Mouse (Mus musculus): ENCODE measurements around the gene Phip. TPM values are rescaled to one million over a fixed set of nuclear protein-coding genes. Genes with fewer than 3 reads are reported as not detected.

Phip gene
- polyA plus RNA-seq, 1 experiment from 2014 or later: 71.4 TPM

DNA sequence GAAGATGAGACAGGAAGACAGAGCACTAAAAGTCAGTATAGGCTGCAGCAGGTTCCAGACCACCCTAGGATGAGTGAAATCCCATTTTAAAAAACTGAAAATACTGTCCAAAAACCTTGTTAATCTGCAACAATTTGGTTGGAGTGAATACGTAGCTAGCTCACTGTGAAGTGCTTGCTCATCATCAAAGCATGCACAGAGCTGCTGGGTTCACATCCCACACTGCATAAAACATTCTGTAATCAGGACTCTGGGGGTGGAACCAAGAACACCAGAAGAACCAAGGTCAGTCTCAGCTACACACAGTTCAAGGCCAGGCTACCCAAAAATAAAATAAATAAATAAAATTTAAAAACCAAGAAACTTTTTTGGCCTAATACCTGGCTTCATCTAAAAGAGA is 3.9 kb downstream of the Phip start:
- no peak overlapping the region for H3K9ac ChIP-seq (replicated peaks)
- no peaks in the 10 kb centered on the region for H3K9me3 ChIP-seq (replicated peaks)
- no peak for ATAC-seq (ENCODE audit: low FRiP score)
- H3K27me3 ChIP-seq (replicated peaks): no peaks in the 10 kb centered on the region
- H3K27ac ChIP-seq (replicated peaks): no peak overlapping the region
- WGBS: 31% methylated on average over 1 of the region's 1 CpGs
- H3K4me1 ChIP-seq: peaks cover 19% of the 10 kb centered on the region
- H3K4me3 ChIP-seq (replicated peaks): no peak overlapping the region
- H3K36me3 ChIP-seq: no peaks in the 10 kb centered on the region
- 0 out of 2 replicates have a peak overlapping the region, but pooled peaks have one; percentile 4 for H3K4me2 ChIP-seq

DNA sequence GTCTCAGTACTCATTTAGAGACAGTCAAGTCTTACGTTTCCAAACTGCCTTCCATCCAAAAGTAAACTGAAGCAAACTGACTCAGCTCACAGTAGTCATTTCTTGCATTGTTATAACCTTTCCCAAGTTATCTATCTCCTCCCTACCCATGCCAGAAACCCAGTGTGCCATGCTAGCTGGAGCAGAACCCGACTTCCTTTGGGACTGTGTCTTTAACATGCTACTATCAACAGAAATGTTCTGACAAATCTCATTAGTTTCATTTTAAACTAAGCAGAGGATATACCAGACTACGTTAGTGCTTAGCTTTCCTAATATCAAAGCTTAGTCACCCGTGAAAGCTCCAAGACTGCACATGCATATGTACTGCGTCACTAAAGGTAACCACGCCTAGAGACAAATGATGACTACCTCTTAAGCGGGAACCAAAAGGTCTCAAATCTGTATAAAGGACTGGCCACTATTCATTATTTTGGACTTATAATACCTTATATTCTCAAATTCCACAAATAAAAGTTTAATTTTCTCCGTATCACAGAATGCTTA is 8.2 kb downstream of the Phip start:
- Histone ChIP-seq H3K4me2 (no peak overlapping the region), H3K9me3 (replicated peaks) (no peaks in the 10 kb centered on the region), H3K4me3 (replicated peaks) (no peak overlapping the region), H3K36me3 (no peaks in the 10 kb centered on the region), H3K4me1 (peaks cover 12% of the 10 kb centered on the region), H3K27ac (replicated peaks) (no peak overlapping the region), H3K27me3 (replicated peaks) (no peaks in the 10 kb centered on the region), H3K9ac (replicated peaks) (no peak overlapping the region)
- no peak for ATAC-seq (ENCODE audit: low FRiP score)
- WGBS: 72% methylated on average over 8 of the region's 8 CpGs

DNA sequence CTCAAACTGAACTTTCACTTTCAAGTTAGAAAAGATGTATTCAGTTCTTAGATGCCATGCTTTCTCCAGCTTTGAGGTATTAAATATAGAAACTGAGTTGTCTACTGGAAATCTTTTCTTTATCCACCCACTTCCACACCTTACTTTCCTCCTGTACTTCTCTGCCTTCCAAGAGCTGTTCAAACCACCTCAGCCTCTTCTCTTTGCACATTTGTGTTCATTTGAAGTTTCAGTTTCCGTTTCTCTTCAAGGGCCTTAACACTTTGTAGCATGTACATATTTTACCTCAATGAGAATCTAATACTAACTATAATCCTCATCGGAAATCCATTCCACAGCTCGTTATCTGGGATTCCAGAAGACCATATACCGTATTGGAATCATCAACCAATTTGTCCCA is 11.3 kb downstream of the Phip start:
- Histone ChIP-seq H3K27me3 (replicated peaks) (no peaks in the 10 kb centered on the region), H3K4me3 (replicated peaks) (no peak overlapping the region), H3K27ac (replicated peaks) (no peak overlapping the region), H3K4me2 (no peak overlapping the region), H3K9me3 (replicated peaks) (no peaks in the 10 kb centered on the region), H3K36me3 (no peaks in the 10 kb centered on the region; the same call in 1 of the 2 replicates), H3K9ac (replicated peaks) (no peak overlapping the region), H3K4me1 (no peaks in the 10 kb centered on the region)
- WGBS: 94% methylated on average over 4 of the region's 4 CpGs
- no peak for ATAC-seq (ENCODE audit: low FRiP score)

DNA sequence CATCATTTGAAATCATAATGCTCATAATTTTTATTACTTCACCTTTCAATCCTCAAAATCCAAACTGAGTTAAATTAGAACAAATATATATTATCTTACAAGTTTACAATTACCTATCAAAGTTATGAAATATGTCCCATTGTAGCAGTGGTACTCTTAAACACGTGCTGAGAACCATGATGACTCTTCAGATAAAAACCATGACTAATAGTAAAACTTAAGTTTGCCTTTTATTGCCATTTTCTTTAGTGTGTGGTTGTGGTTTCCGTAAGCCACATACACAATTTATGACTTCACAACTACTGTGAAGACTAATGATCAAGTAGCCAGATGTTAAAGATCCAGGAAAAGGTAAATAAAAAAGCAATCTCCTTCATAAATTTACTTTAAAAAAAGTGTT is 14.0 kb downstream of the Phip start:
- Histone ChIP-seq H3K4me1 (no peaks in the 10 kb centered on the region), H3K9ac (replicated peaks) (no peak overlapping the region), H3K27me3 (replicated peaks) (no peaks in the 10 kb centered on the region), H3K9me3 (replicated peaks) (no peaks in the 10 kb centered on the region), H3K27ac (replicated peaks) (no peak overlapping the region), H3K4me2 (no peak overlapping the region), H3K4me3 (replicated peaks) (no peak overlapping the region), H3K36me3 (peaks cover 8% of the 10 kb centered on the region)
- no peak for ATAC-seq (ENCODE audit: low FRiP score)
- 71% methylated on average over 2 of the region's 2 CpGs for WGBS

DNA sequence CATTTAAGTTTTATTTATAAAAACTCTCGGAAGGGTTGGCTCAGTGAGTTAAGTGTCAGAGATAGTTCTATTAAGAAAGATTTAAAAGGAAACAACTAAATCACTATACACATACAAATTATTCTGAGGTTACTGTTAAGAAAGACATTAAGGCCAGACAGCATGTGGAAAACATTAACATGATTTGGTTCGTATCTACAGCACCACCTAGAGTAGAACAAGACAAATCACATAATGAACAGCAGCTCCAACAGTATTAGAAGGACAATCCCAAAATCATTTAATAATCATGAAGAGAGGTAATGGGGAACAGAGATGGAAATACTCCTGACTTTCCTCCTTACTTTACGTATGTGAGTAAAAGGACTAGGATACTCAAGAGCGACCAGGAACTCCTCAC is 20.0 kb downstream of the Phip start:
- WGBS: 77% methylated on average over 4 of the region's 4 CpGs
- H3K4me3 ChIP-seq (replicated peaks): no peak overlapping the region
- no peak overlapping the region for H3K27ac ChIP-seq (replicated peaks)
- H3K4me1 ChIP-seq: no peaks in the 10 kb centered on the region
- no peak overlapping the region for H3K9ac ChIP-seq (replicated peaks)
- H3K9me3 ChIP-seq (replicated peaks): no peaks in the 10 kb centered on the region
- H3K4me2 ChIP-seq: no peak overlapping the region
- no peaks in the 10 kb centered on the region for H3K27me3 ChIP-seq (replicated peaks)
- ATAC-seq (ENCODE audit: low FRiP score): no peak
- peaks cover 14% of the 10 kb centered on the region for H3K36me3 ChIP-seq

DNA sequence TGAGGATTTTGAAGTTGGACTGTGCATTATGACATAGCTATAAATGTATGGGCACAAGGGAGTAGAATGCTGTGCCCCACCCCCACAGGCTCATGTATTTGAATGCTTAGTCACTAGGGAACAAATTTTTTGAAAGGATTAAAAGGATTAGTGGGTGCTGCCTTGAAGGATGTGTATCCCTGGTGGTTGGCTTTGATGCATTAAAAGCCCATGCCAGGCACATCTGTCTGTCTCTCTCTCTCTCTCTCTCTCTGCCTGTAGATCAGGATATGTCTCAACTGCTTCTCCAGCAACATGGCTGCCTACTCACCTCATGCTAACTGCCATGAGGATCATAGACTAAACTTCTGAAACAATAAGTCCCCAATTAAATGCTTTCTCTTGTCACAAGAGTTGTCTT is 23.0 kb downstream of the Phip start:
- H3K9ac ChIP-seq (replicated peaks): no peak overlapping the region
- no peak overlapping the region for H3K4me2 ChIP-seq
- no peak for ATAC-seq (ENCODE audit: low FRiP score)
- H3K36me3 ChIP-seq: peaks cover 11% of the 10 kb centered on the region
- H3K9me3 ChIP-seq (replicated peaks): no peaks in the 10 kb centered on the region
- no peaks in the 10 kb centered on the region for H3K4me1 ChIP-seq
- no peak overlapping the region for H3K4me3 ChIP-seq (replicated peaks)
- no peaks in the 10 kb centered on the region for H3K27me3 ChIP-seq (replicated peaks)
- H3K27ac ChIP-seq (replicated peaks): no peak overlapping the region

DNA sequence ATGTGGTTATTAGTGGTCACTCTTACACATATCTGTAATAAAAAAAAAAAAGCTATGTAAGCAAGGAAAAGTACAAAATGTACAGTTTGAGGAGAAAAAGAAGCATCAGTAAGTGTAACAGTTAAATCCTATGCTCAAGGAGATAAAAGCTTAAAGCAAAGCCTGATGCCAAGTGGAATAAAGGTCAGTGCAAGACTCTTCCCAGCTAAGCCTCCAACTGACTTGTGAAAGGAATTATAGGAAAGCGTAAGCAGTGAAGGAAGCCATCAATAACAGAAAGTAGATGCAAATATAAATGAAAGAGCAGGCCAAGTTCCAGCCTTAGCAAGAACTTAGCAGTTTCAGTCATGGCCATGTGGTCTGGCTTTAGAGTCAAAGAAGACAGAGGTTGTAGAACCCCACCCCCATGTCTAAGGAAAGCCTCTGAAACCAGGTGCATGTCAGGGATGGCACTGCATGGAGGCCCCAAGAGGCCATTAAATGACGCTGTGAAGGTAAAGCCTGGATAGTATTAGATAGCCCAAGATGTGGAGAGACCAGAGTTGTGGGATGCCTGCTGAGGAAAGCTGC is 23.8 kb downstream of the Phip start:
- no peak overlapping the region for H3K4me2 ChIP-seq
- H3K27me3 ChIP-seq (replicated peaks): no peaks in the 10 kb centered on the region
- ATAC-seq (ENCODE audit: low FRiP score): no peak
- WGBS: 81% methylated on average over 2 of the region's 2 CpGs
- H3K9ac ChIP-seq (replicated peaks): no peak overlapping the region
- no peak overlapping the region for H3K4me3 ChIP-seq (replicated peaks)
- no peak overlapping the region for H3K27ac ChIP-seq (replicated peaks)
- H3K36me3 ChIP-seq: peaks cover 6% of the 10 kb centered on the region
- no peaks in the 10 kb centered on the region for H3K9me3 ChIP-seq (replicated peaks)
- no peaks in the 10 kb centered on the region for H3K4me1 ChIP-seq

DNA sequence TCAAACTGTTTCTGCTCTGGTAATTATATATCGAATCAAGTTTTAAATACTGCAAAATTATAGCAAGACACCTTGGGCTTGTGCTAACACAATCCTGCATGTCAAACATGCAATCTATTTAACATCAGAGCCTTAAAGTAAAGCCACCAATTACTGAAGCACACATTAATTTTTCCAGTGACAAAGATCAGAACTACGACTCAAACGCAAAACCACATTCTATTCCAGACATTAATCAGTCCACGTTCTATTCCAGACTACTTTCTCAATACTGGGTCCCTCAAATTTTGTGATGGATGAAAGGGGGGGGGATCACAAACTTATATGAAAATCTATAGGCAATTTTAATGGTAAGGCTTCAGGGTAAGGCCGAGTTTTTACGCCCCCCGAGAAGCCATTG is 68.1 kb downstream of the Phip start:
- no peak overlapping the region for H3K4me2 ChIP-seq
- no peaks in the 10 kb centered on the region for H3K9me3 ChIP-seq (replicated peaks)
- ATAC-seq (ENCODE audit: low FRiP score): no peak
- peaks cover 33% of the 10 kb centered on the region for H3K36me3 ChIP-seq
- 96% methylated on average over 7 of the region's 7 CpGs for WGBS
- no peak overlapping the region for H3K27ac ChIP-seq (replicated peaks)
- no peaks in the 10 kb centered on the region for H3K4me1 ChIP-seq
- no peak overlapping the region for H3K4me3 ChIP-seq (replicated peaks)
- no peaks in the 10 kb centered on the region for H3K27me3 ChIP-seq (replicated peaks)
- H3K9ac ChIP-seq (replicated peaks): no peak overlapping the region

DNA sequence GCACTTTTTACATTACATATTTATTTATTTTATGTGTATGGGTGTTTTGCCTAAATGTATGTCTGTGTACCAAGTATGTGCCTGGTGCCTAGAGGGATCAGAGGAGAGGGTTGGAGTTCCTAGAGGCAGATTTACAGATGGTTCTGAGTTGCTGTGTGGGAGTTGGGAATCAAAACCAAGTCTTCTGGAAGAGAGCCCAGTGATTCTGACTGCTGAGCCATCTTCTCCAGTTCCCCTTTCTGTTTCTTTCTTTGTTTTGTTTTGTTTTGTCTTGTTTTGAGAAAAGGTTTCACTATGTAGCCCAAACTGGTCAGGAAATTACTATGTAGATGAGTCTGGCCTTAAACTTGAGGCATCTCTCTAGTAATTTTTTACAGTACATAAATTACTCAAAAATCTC is 86.7 kb downstream of the Phip start:
- H3K9me3 ChIP-seq (replicated peaks): no peaks in the 10 kb centered on the region
- no peak overlapping the region for H3K4me2 ChIP-seq
- peaks cover 32% of the 10 kb centered on the region for H3K36me3 ChIP-seq
- no peak overlapping the region for H3K27ac ChIP-seq (replicated peaks)
- no peaks in the 10 kb centered on the region for H3K4me1 ChIP-seq
- H3K4me3 ChIP-seq (replicated peaks): no peak overlapping the region
- no peaks in the 10 kb centered on the region for H3K27me3 ChIP-seq (replicated peaks)
- no peak for ATAC-seq (ENCODE audit: low FRiP score)
- H3K9ac ChIP-seq (replicated peaks): no peak overlapping the region

DNA sequence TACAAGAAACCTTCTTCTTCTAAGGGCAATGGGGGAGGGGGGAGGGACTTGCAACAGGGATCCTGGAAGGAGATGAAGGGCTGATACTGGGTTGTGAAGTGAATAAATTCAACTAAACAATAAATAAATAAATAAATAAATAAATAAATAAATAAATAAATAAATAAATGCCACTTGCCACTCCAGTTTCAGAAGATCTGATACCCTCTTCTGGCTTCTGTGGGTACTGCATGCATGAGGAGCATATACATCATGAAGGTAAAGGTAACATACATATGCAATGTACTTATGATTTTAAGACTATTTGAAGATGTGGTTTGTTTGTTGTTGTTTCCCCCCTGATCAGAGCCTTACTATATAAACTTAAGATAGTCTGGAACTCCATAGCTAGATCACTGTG is 91.1 kb downstream of the Phip start:
- ATAC-seq (ENCODE audit: low FRiP score): no peak
- Histone ChIP-seq H3K4me3 (replicated peaks) (no peak overlapping the region), H3K4me1 (no peaks in the 10 kb centered on the region), H3K27me3 (replicated peaks) (no peaks in the 10 kb centered on the region), H3K36me3 (peaks cover 44% of the 10 kb centered on the region), H3K27ac (replicated peaks) (no peak overlapping the region), H3K9me3 (replicated peaks) (no peaks in the 10 kb centered on the region), H3K4me2 (no peak overlapping the region), H3K9ac (replicated peaks) (no peak overlapping the region)

DNA sequence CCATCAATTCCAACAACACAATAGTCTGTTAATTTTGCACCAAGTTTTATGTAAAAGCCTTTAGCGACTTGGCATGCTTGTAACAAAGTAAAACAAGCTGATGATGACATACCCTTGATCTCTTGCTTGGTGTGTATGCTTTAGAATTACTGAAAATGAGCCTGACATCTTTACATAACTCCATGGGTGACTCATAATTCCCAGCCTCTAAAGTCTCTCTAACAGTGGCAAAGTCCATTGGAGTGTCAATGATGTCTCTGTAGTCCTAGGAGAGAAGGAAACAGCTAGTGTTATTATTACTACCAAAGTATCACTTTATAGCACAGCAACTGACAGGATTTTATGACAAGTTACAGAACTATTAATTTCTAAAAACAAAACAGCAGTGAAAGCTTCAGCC is 98.2 kb downstream of the Phip start:
- H3K4me2 ChIP-seq: no peak overlapping the region
- no peak overlapping the region for H3K9ac ChIP-seq (replicated peaks)
- H3K27ac ChIP-seq (replicated peaks): no peak overlapping the region
- ATAC-seq (ENCODE audit: low FRiP score): no peak
- H3K4me3 ChIP-seq (replicated peaks): no peak overlapping the region
- H3K36me3 ChIP-seq: peaks cover 52% of the 10 kb centered on the region
- H3K9me3 ChIP-seq (replicated peaks): no peaks in the 10 kb centered on the region
- no peaks in the 10 kb centered on the region for H3K4me1 ChIP-seq
- 92% methylated on average over 1 of the region's 1 CpGs for WGBS
- H3K27me3 ChIP-seq (replicated peaks): no peaks in the 10 kb centered on the region

DNA sequence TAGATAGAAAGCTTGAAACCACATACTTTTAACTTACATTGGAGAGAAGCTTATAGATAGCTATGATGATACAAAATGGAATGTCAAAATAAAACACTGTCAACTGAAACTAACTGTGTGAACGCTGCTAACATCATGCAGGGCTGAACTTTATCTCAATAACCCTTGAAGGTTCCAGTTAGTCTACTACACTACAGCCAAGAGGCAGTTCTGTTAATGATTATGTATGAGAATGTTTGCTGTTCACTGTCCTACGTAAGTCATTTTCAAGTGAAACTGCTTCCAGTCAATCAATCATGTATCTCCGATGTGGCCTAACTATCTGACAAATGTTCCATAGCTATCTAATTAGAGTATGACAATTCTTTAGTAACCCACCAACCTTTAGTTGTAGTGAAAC is 107.6 kb downstream of the Phip start:
- H3K4me1 ChIP-seq: no peaks in the 10 kb centered on the region
- ATAC-seq (ENCODE audit: low FRiP score): no peak
- H3K9ac ChIP-seq (replicated peaks): no peak overlapping the region
- no peak overlapping the region for H3K4me3 ChIP-seq (replicated peaks)
- H3K4me2 ChIP-seq: no peak overlapping the region
- H3K9me3 ChIP-seq (replicated peaks): no peaks in the 10 kb centered on the region
- no peak overlapping the region for H3K27ac ChIP-seq (replicated peaks)
- WGBS: 80% methylated on average over 3 of the region's 3 CpGs
- no peaks in the 10 kb centered on the region for H3K27me3 ChIP-seq (replicated peaks)
- H3K36me3 ChIP-seq: peaks cover 11% of the 10 kb centered on the region

DNA sequence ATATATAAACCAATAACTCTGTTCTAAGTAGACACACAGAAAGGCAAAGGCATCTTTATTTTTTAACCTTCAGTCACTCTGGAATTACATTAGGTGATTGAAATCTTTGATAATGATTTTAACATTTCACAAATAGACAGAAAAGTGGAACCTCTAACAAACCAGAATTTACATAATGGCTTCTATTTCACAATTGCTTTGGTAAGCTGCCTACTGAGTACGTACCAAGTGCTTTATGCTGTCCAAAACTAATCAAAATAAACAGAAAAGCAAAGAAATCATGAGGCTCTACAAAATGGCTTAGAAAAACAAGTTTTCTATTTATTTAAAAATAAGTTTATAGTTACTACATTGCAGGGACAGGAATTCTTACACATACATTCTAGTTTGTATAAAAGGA is 109.2 kb downstream of the Phip start:
- no peak overlapping the region for H3K9ac ChIP-seq (replicated peaks)
- H3K4me1 ChIP-seq: no peaks in the 10 kb centered on the region
- no peaks in the 10 kb centered on the region for H3K9me3 ChIP-seq (replicated peaks)
- no peak for ATAC-seq (ENCODE audit: low FRiP score)
- no peak overlapping the region for H3K4me3 ChIP-seq (replicated peaks)
- H3K36me3 ChIP-seq: peaks cover 2% of the 10 kb centered on the region
- no peak overlapping the region for H3K27ac ChIP-seq (replicated peaks)
- no peaks in the 10 kb centered on the region for H3K27me3 ChIP-seq (replicated peaks)
- H3K4me2 ChIP-seq: no peak overlapping the region
- 90% methylated on average over 1 of the region's 1 CpGs for WGBS
